Mouse (Mus musculus) E14TG2a.4 (cell line): Measurements from ENCODE around the gene Krt71.

ENCODE experiments used
- CTCF ChIP-seq: conservative IDR thresholded peaks from 2 replicates; pipeline ENCODE4 v1.5.1; 2014; ENCODE audit warnings: low read length
- POU5F1 ChIP-seq: IDR thresholded peaks from 2 replicates; pipeline ENCODE4 v1.6.1; 2014; ENCODE audit warnings: low read length, borderline replicate concordance

GRCm38 (mm10) chr15:101708683-101709082 is 34.2 kb downstream of the Krt71 start:
- TF ChIP-seq CTCF (peak; percentile 27), POU5F1 (no peak)
